Mouse (Mus musculus) 416B (cell line): ENCODE data around the gene Diaph3.

Experiments used
- DNase-seq: peaks from one replicate; pipeline ENCODE4 v3.0.0; 2011; ENCODE audit warnings: low read depth

The Diaph3 gene

GRCm38 (mm10) chr14:86646499-86647120 lies 494.4 kb downstream of the Diaph3 start:
- peak; percentile 93 for DNase-seq

GRCm38 (mm10) chr14:86642831-86643241 lies 498.2 kb downstream of the Diaph3 start:
- no peak for DNase-seq

GRCm38 (mm10) chr14:86641839-86642238 lies 499.2 kb downstream of the Diaph3 start:
- no peak for DNase-seq

GRCm38 (mm10) chr14:86640086-86640485 lies 500.9 kb downstream of the Diaph3 start:
- DNase-seq: no peak

- DNase-seq: no peak
These were observed 505.4 kb downstream of the Diaph3 start for GRCm38 (mm10) chr14:86635594-86636140.

GRCm38 (mm10) chr14:86635052-86635451 lies 506.0 kb downstream of the Diaph3 start:
- DNase-seq: no peak

- no peak for DNase-seq
These were observed 507.2 kb downstream of the Diaph3 start for GRCm38 (mm10) chr14:86633799-86634198.

- DNase-seq: no peak
These were observed 516.1 kb downstream of the Diaph3 start for GRCm38 (mm10) chr14:86624816-86625425.

GRCm38 (mm10) chr14:86619637-86620036 lies 521.4 kb downstream of the Diaph3 start:
- no peak for DNase-seq
